Mouse (Mus musculus): ENCODE data around the gene Methig1. TPM values are rescaled to one million over a fixed set of nuclear protein-coding genes. Genes with fewer than 3 reads are reported as not detected.

Gene Methig1
- polyA plus RNA-seq, 1 experiment from 2014 or later, result not detected

DNA sequence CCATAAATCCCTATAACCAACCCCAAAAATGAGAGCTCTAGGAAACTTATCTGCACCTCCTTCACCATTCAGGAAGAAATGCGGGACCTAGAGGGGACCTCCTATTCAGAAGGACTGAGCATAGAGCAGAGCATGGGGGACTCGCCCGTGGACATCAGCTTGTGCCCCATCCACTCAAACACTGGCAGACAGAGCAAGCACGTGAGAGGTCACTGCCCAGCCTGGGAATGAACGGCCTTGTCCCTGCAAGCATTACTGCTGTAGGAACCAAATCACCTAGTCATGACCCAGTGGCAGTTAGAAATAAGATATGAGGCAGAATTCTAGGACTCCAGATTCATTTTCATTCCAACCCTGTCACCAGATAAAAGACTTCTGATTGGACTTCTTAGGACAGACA is 58.8 kb downstream of the Methig1 start:
- 78% methylated on average over 5 of the region's 5 CpGs for WGBS (ENCODE audit: insufficient replicate concordance)

DNA sequence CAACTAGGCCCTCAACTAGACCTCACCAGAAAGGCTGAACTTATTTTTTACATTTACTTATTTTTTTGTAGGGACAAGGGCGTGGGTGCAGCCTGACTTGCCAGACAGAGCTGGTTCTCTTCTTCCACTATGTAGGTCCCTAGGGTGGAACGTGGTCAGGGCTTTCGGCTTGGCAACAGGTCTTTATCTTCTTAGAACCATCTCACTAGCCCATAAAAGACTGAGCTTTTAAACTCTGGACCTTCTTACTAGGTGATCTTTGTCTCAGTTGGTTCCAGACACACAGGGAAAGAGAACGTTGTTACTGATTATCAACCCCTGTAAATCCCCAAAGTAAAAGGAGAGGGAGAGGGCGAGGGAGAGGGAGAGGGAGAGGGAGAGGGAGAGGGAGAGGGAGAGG is 60.4 kb downstream of the Methig1 start:
- no peaks in the 10 kb centered on the region for H3K27me3 ChIP-seq (ENCODE audit: control insufficient read depth, insufficient read depth, low read length)
- H3K27ac ChIP-seq (ENCODE audit: low read depth, low read length), result no peak overlapping the region
- ATAC-seq (replicated peaks; ENCODE audit: insufficient number of reproducible peaks, low FRiP score, low TSS enrichment), result no peak
- H3K4me1 ChIP-seq (ENCODE audit: control insufficient read depth, insufficient read depth, low read length), result 0 out of 2 replicates have a peak, but pooled peaks cover 7% of the 10 kb centered on the region
- H3K36me3 ChIP-seq (ENCODE audit: control insufficient read depth, insufficient read depth, low read length), result no peaks in the 10 kb centered on the region; the same call in 1 of the 2 replicates
- H3K9me3 ChIP-seq (replicated peaks; ENCODE audit: control insufficient read depth, low read length), result no peaks in the 10 kb centered on the region
- WGBS (ENCODE audit: insufficient replicate concordance), result 64% methylated on average over 4 of the region's 5 CpGs
- H3K4me3 ChIP-seq (ENCODE audit: low read depth, low read length), result no peak overlapping the region
- H3K9ac ChIP-seq (ENCODE audit: low read depth, low read length), result no peak overlapping the region
- no peak overlapping the region for H3K4me2 ChIP-seq

More for the DNA sequence above, 58.8 kb downstream of the Methig1 start:
- Histone ChIP-seq H3K9me3 (replicated peaks; ENCODE audit: control insufficient read depth, low read length) (no peaks in the 10 kb centered on the region), H3K4me3 (ENCODE audit: low read depth, low read length) (no peak overlapping the region), H3K27ac (ENCODE audit: low read depth, low read length) (no peak overlapping the region), H3K4me1 (ENCODE audit: control insufficient read depth, insufficient read depth, low read length) (0 out of 2 replicates have a peak, but pooled peaks cover 4% of the 10 kb centered on the region), H3K36me3 (ENCODE audit: control insufficient read depth, insufficient read depth, low read length) (peaks cover 5% of the 10 kb centered on the region; the same call in 1 of the 2 replicates), H3K9ac (ENCODE audit: low read depth, low read length) (no peak overlapping the region), H3K4me2 (no peak overlapping the region), H3K27me3 (ENCODE audit: control insufficient read depth, insufficient read depth, low read length) (no peaks in the 10 kb centered on the region)
- ATAC-seq (replicated peaks; ENCODE audit: insufficient number of reproducible peaks, low FRiP score, low TSS enrichment), result no peak

DNA sequence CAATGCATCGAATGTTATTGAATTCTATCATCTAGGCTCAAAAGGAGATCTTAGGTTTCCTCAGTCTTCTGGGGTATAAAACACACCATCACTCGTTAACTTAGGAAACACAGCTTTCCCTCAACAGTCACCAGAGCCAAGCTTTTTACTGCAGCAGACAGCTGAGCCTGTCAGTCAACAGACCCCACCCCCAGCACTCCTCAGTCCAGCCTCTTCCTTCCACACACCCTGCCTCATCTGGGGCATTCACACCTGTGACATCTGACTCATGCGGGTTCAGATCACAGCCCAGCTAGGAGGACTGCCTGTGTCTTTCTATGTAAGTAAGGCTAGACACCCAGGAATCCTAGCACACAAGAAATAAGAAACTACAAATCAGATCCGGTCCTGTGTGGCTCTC is 61.1 kb downstream of the Methig1 start:
- Histone ChIP-seq H3K27ac (ENCODE audit: low read depth, low read length) (no peak overlapping the region), H3K4me3 (ENCODE audit: low read depth, low read length) (no peak overlapping the region), H3K36me3 (ENCODE audit: control insufficient read depth, insufficient read depth, low read length) (no peaks in the 10 kb centered on the region; the same call in 1 of the 2 replicates), H3K4me1 (ENCODE audit: control insufficient read depth, insufficient read depth, low read length) (peaks cover 9% of the 10 kb centered on the region), H3K27me3 (ENCODE audit: control insufficient read depth, insufficient read depth, low read length) (no peaks in the 10 kb centered on the region), H3K9ac (ENCODE audit: low read depth, low read length) (no peak overlapping the region), H3K9me3 (replicated peaks; ENCODE audit: control insufficient read depth, low read length) (no peaks in the 10 kb centered on the region), H3K4me2 (no peak overlapping the region)
- WGBS (ENCODE audit: insufficient replicate concordance), result 64% methylated on average over 4 of the region's 4 CpGs
- no peak for ATAC-seq (replicated peaks; ENCODE audit: insufficient number of reproducible peaks, low FRiP score, low TSS enrichment)

DNA sequence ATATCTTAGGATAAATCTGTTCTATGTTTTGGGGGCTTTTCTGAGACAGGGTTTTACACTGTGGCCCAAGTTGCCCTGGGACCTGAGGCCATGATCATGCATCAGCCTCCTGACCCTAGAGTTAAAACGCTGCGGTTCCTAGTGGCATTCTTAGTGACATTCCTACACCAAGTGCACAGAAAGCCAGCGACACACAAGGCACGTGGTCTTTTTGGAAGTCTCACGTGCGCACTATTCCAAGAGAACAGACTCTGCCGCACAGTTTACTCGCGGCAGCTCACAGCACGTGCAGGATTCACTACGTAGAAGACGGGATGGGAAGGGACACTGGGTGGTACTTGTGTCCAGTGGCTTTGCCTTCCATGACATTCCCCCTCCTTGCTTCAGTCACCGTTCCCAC is 62.0 kb downstream of the Methig1 start:
- Histone ChIP-seq H3K4me2 (no peak overlapping the region), H3K9ac (ENCODE audit: low read depth, low read length) (no peak overlapping the region), H3K36me3 (ENCODE audit: control insufficient read depth, insufficient read depth, low read length) (no peaks in the 10 kb centered on the region; the same call in 1 of the 2 replicates), H3K9me3 (replicated peaks; ENCODE audit: control insufficient read depth, low read length) (no peaks in the 10 kb centered on the region), H3K27me3 (ENCODE audit: control insufficient read depth, insufficient read depth, low read length) (no peaks in the 10 kb centered on the region), H3K4me1 (ENCODE audit: control insufficient read depth, insufficient read depth, low read length) (peaks cover 18% of the 10 kb centered on the region), H3K27ac (ENCODE audit: low read depth, low read length) (no peak overlapping the region), H3K4me3 (ENCODE audit: low read depth, low read length) (no peak overlapping the region)
- no peak for ATAC-seq (replicated peaks; ENCODE audit: insufficient number of reproducible peaks, low FRiP score, low TSS enrichment)
- WGBS (ENCODE audit: insufficient replicate concordance), result 90% methylated on average over 13 of the region's 13 CpGs

DNA sequence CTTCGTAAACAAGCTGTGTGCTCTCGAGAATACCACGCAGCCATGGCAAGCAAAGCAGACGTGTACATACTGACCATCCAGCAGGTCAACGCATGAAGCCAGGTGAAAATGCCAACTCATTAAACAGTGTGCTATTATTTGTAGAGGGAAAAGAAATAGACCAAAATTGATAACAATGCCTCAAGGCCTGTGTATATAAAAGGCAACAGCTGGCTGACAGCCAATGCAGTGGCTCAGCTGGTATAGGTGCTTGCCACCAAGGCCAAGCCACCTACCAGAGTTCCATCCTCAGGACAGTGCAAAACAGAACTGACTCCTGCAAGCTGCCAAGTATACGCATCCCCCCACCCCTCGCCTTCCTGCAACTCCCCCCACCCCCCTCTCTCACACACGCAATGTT is 62.7 kb downstream of the Methig1 start:
- Histone ChIP-seq H3K9ac (ENCODE audit: low read depth, low read length) (no peak overlapping the region), H3K4me2 (no peak overlapping the region), H3K27ac (ENCODE audit: low read depth, low read length) (no peak overlapping the region), H3K27me3 (ENCODE audit: control insufficient read depth, insufficient read depth, low read length) (no peaks in the 10 kb centered on the region), H3K4me3 (ENCODE audit: low read depth, low read length) (no peak overlapping the region), H3K4me1 (ENCODE audit: control insufficient read depth, insufficient read depth, low read length) (peaks cover 25% of the 10 kb centered on the region), H3K36me3 (ENCODE audit: control insufficient read depth, insufficient read depth, low read length) (no peaks in the 10 kb centered on the region), H3K9me3 (replicated peaks; ENCODE audit: control insufficient read depth, low read length) (no peaks in the 10 kb centered on the region)
- 90% methylated on average over 8 of the region's 8 CpGs for WGBS (ENCODE audit: insufficient replicate concordance)
- ATAC-seq (replicated peaks; ENCODE audit: insufficient number of reproducible peaks, low FRiP score, low TSS enrichment), result no peak

DNA sequence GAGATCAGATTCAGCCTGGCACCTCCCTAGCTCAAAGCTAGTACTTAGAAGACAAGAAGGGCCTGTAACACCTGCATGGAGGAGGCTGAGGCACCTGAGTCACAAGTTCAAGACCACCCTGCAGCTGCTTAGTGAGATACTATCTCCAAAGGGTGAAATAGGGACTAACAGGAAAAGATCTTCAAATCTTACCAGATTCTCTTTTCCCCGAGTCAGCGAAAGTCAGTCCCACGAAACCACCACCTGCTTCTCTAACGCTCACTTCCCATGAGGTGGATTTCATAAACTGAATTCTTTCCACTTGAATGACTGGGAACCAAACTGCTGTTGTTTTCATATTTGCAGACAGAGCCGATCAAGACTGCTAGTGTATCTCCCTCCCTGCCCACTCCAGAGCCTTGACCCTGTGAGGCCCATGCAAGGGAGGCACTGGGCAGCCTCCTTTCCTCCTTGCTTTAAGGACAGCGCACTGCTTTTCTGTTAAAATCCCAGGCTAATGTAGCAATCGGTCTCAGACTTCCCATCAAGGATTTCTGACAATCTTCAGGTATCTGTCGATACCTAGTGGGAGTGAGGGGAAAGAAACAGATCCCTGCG is 65.0 kb downstream of the Methig1 start:
- H3K36me3 ChIP-seq (ENCODE audit: control insufficient read depth, insufficient read depth, low read length), result no peaks in the 10 kb centered on the region
- no peak overlapping the region for H3K9ac ChIP-seq (ENCODE audit: low read depth, low read length)
- no peak for ATAC-seq (replicated peaks; ENCODE audit: insufficient number of reproducible peaks, low FRiP score, low TSS enrichment)
- no peaks in the 10 kb centered on the region for H3K27me3 ChIP-seq (ENCODE audit: control insufficient read depth, insufficient read depth, low read length)
- no peaks in the 10 kb centered on the region for H3K9me3 ChIP-seq (replicated peaks; ENCODE audit: control insufficient read depth, low read length)
- H3K27ac ChIP-seq (ENCODE audit: low read depth, low read length), result no peak overlapping the region
- H3K4me3 ChIP-seq (ENCODE audit: low read depth, low read length), result no peak overlapping the region
- peak overlapping the region; percentile 6; the same call in 1 of the 2 replicates for H3K4me2 ChIP-seq
- 78% methylated on average over 9 of the region's 9 CpGs for WGBS (ENCODE audit: insufficient replicate concordance)
- peaks cover 34% of the 10 kb centered on the region for H3K4me1 ChIP-seq (ENCODE audit: control insufficient read depth, insufficient read depth, low read length)

DNA sequence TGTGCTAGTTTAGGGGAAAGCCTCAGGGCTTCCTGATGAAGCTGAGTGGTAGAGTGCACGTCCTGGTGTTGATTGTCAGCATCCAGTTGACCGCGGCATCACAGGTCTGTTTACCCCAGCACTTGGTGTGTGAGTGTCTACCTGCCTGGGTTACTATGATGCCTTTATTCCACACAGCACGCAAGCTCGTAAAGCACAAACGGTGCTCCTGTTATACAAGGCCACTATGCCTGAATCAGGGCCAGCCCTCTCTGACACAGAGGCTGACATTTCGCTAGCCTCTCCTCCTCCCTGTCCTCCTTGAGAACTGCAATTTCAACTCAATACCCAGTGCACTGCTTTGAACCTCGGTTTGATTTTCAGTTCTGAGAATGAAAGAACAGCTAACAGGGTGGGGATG is 66.4 kb downstream of the Methig1 start:
- H3K4me1 ChIP-seq (ENCODE audit: control insufficient read depth, insufficient read depth, low read length), result peaks cover 36% of the 10 kb centered on the region
- H3K9ac ChIP-seq (ENCODE audit: low read depth, low read length), result peak overlapping the region; percentile 67; the same call in 1 of the 2 replicates
- H3K27ac ChIP-seq (ENCODE audit: low read depth, low read length), result peak overlapping the region; percentile 86
- ATAC-seq (replicated peaks; ENCODE audit: insufficient number of reproducible peaks, low FRiP score, low TSS enrichment), result no peak
- H3K36me3 ChIP-seq (ENCODE audit: control insufficient read depth, insufficient read depth, low read length), result no peaks in the 10 kb centered on the region
- 69% methylated on average over 8 of the region's 8 CpGs for WGBS (ENCODE audit: insufficient replicate concordance)
- H3K4me3 ChIP-seq (ENCODE audit: low read depth, low read length), result 0 out of 2 replicates have a peak overlapping the region, but pooled peaks have one; percentile 8
- peak overlapping the region; percentile 99 for H3K4me2 ChIP-seq
- no peaks in the 10 kb centered on the region for H3K9me3 ChIP-seq (replicated peaks; ENCODE audit: control insufficient read depth, low read length)
- H3K27me3 ChIP-seq (ENCODE audit: control insufficient read depth, insufficient read depth, low read length), result peaks cover 5% of the 10 kb centered on the region

DNA sequence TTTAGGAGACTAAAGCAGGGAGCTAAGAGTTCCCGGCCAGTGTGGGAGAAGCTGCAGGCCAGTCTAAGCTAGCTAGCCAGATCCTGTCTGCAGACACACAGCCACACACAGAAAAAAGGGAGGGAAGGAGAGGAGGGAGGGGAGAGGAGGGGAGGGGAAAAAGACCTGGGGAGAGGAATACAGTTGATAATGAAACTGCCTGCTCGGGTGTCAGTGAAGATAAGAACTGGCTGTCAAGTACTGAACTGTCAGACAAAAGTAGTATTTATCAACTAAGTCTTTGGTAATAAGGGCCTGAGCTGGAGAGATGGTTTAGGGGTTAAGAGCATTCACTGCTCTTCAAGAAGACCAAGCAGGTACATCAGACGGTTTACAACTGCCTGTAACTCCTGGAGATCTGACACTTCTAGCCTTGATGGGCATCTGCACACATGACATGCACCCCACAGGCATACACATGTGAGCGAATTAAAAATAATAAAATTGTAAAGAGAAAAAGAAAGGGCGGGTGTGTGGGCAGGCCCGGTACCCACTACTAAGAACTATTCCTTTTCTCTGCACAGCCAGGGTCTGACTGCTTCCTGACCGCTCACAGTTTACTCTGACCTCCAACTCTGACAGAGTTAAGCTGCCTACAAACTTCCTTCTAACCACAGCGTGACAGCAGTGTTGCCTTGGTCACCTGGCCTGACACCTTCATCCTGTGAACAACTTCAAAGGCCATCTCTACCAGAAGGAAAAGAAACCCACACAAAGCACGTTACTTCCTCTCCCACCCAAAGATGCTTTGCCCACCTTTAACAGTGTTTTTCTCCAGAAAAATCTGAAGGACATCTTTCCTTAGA is 67.2 kb downstream of the Methig1 start:
- Histone ChIP-seq H3K27me3 (ENCODE audit: control insufficient read depth, insufficient read depth, low read length) (peaks cover 12% of the 10 kb centered on the region), H3K27ac (ENCODE audit: low read depth, low read length) (peak overlapping the region; percentile 86), H3K36me3 (ENCODE audit: control insufficient read depth, insufficient read depth, low read length) (no peaks in the 10 kb centered on the region), H3K4me3 (ENCODE audit: low read depth, low read length) (peak overlapping the region; percentile 19; the same call in 1 of the 2 replicates), H3K4me1 (ENCODE audit: control insufficient read depth, insufficient read depth, low read length) (peaks cover 35% of the 10 kb centered on the region), H3K9ac (ENCODE audit: low read depth, low read length) (peak overlapping the region; percentile 67), H3K9me3 (replicated peaks; ENCODE audit: control insufficient read depth, low read length) (no peaks in the 10 kb centered on the region), H3K4me2 (peak overlapping the region; percentile 99)
- WGBS (ENCODE audit: insufficient replicate concordance), result 41% methylated on average over 9 of the region's 9 CpGs
- ATAC-seq (replicated peaks; ENCODE audit: insufficient number of reproducible peaks, low FRiP score, low TSS enrichment), result peak; percentile 64
